Mouse (Mus musculus) cortical plate, adult 2 months (tissue): ENCODE measurements at regions not wholly inside any gene's neighbourhood (a gene's known extent, or its start where the extent isn't known, plus 50 kb on each side); places are given as distances from the start of the nearest gene placed in this dataset.
A peak's percentile ranks its signal among the peaks of the same experiment; 100 is the strongest.

Source experiments
- CTCF ChIP-seq: fragments of 200-500 bp; IDR thresholded peaks from 2 replicates; pipeline ENCODE4 v1.5.1; 2011; ENCODE audit warnings: mild to moderate bottlenecking, control low read depth, low read length; ENCODE audit not compliant: insufficient read depth; ENCODE audit errors: extremely low read depth
- POLR2A ChIP-seq: fragments of 200-500 bp; IDR thresholded peaks from 2 replicates; pipeline ENCODE4 v1.6.1; 2011; ENCODE audit warnings: mild to moderate bottlenecking, low read length, control low read depth; ENCODE audit not compliant: insufficient read depth; ENCODE audit errors: extremely low read depth

- TF ChIP-seq POLR2A (no peak), CTCF (peak; percentile 89)
These were observed 67.9 kb upstream of the Serbp1 start for GRCm38 (mm10) chr6:67169873-67170673.
